ENCODE assay signal across 21 mouse cellular contexts in the genomic region with DNA sequence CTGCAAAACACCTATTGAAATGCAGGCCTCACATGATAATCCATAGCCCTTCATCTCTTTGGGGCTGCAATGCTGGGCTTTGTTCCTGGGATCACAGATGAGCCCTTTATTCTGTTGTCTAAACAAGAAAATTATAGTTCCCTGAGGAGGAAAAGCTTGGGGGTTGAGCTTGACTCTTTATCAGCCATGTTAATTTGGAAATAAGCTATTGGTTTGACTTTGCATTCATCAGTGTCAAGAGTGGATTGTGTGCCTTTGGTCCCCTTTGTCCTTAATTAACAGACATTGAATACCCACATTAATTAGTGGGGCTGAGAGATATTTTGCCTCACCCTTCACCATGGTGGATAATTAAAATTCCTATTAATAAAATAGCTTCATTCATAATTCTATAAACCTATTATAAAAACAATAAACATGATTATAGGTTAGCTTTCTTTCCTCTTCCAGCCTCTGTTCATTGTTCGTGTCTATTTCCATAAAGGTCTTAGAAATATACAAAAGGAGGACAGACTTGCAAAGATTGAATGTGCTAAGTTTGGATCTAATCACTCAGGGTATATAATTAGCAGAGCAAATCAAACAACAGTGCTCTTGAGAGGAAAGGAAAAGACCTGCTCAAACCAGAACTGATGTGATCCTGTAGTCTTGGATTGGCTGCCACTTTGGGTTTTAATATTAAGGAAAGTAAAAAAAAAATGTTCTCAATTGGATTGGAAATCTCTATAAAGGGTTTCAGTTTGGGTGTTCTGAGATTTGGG.
DNase-seq lines count a peak whose midpoint lies in the region; ATAC-seq and TF ChIP-seq lines count a peak whose summit lies in the region.
"Had no signal": no experiment of that assay in that cellular context is flagged by ENCODE, and none has a peak within 500 bp of the region (broad histone marks: within the 10 kb centered on the region; RNA-seq: fewer than 3 reads in every experiment).

No protein-coding gene starts in this region.

- H3K9ac ChIP-seq in hindbrain, embryonic 11.5 days (ENCODE audit: low read depth, low read length) = no peak overlapping the region
- no peak overlapping the region for H3K9ac ChIP-seq in hindbrain, postnatal 0 days (replicated peaks; ENCODE audit: low read length)
- H3K9ac ChIP-seq in forebrain, embryonic 16.5 days (replicated peaks; ENCODE audit: low read depth, low read length) = no peak overlapping the region
- H3K9ac ChIP-seq in neural tube, embryonic 13.5 days = no peak overlapping the region
- no peak overlapping the region for H3K9ac ChIP-seq in liver, embryonic 11.5 days (ENCODE audit: low read depth, low read length)
- H3K9ac ChIP-seq: limb, embryonic 12.5 days had no signal

- 69% methylated on average over 1 of the region's 1 CpGs for WGBS in hindbrain, embryonic 11.5 days
- 43% methylated on average over 1 of the region's 1 CpGs for WGBS in hindbrain, postnatal 0 days
- 5% methylated on average over 1 of the region's 1 CpGs for WGBS in forebrain, embryonic 16.5 days
- 37% methylated on average over 1 of the region's 1 CpGs for WGBS in neural tube, embryonic 13.5 days
- WGBS in liver, embryonic 11.5 days = 75% methylated on average over 1 of the region's 1 CpGs

- ATAC-seq in hindbrain, embryonic 11.5 days (ENCODE audit: low FRiP score) = peak; percentile 71
- no peak for ATAC-seq in hindbrain, postnatal 0 days
- peak; percentile 84 for ATAC-seq in forebrain, embryonic 16.5 days
- ATAC-seq in neural tube, embryonic 13.5 days (ENCODE audit: low read depth) = peak; percentile 81
- no peak for ATAC-seq in liver, embryonic 11.5 days (replicated peaks; ENCODE audit: low FRiP score)
- ATAC-seq: activated CD4-positive, CD25-positive, alpha-beta regulatory T cell, adult 4 months; Patski had no signal

- no peaks in the 10 kb centered on the region for H3K4me1 ChIP-seq in hindbrain, embryonic 11.5 days (replicated peaks; ENCODE audit: control insufficient read depth, insufficient read depth, low read length)
- H3K4me1 ChIP-seq in hindbrain, postnatal 0 days (ENCODE audit: insufficient read depth, low read length) = no peaks in the 10 kb centered on the region
- 0 out of 2 replicates have a peak, but pooled peaks cover 3% of the 10 kb centered on the region for H3K4me1 ChIP-seq in forebrain, embryonic 16.5 days (replicated peaks; ENCODE audit: control insufficient read depth, insufficient read depth, low read length)
- H3K4me1 ChIP-seq in neural tube, embryonic 13.5 days (replicated peaks) = peaks cover 7% of the 10 kb centered on the region
- H3K4me1 ChIP-seq in liver, embryonic 11.5 days (replicated peaks; ENCODE audit: control insufficient read depth, insufficient read depth, low read length) = no peaks in the 10 kb centered on the region
- H3K4me1 ChIP-seq: heart, embryonic 10.5 days; limb, embryonic 12.5 days; megakaryocyte, embryonic 14.5 days had no signal

- H3K27me3 ChIP-seq in hindbrain, embryonic 11.5 days (ENCODE audit: control insufficient read depth, insufficient read depth, low read length) = no peaks in the 10 kb centered on the region
- H3K27me3 ChIP-seq in hindbrain, postnatal 0 days (ENCODE audit: insufficient read depth, low read length) = no peaks in the 10 kb centered on the region
- no peaks in the 10 kb centered on the region for H3K27me3 ChIP-seq in forebrain, embryonic 16.5 days (replicated peaks; ENCODE audit: control insufficient read depth, insufficient read depth, low read length)
- H3K27me3 ChIP-seq in neural tube, embryonic 13.5 days = no peaks in the 10 kb centered on the region
- no peaks in the 10 kb centered on the region for H3K27me3 ChIP-seq in liver, embryonic 11.5 days (replicated peaks; ENCODE audit: control insufficient read depth, insufficient read depth, low read length)
- H3K27me3 ChIP-seq: limb, embryonic 12.5 days; megakaryocyte, embryonic 14.5 days; Patski had no signal

- TF ChIP-seq POLR2A in brain, embryonic 14.5 days (IDR thresholded peaks at IDR 0.05; ENCODE audit: borderline replicate concordance, extremely low read depth, insufficient read depth, insufficient read length, poor library complexity, severe bottlenecking) = no peak

- no peak for TF ChIP-seq CTCF in hindbrain, postnatal 0 days (IDR thresholded peaks at IDR 0.05; ENCODE audit: low read depth)
- no peak for TF ChIP-seq CTCF in brain, embryonic 14.5 days (IDR thresholded peaks at IDR 0.05; ENCODE audit: borderline replicate concordance, extremely low read depth, insufficient read depth, insufficient read length)

- no peak overlapping the region for H3K27ac ChIP-seq in hindbrain, embryonic 11.5 days (ENCODE audit: low read depth, low read length)
- no peak overlapping the region for H3K27ac ChIP-seq in hindbrain, postnatal 0 days
- H3K27ac ChIP-seq in forebrain, embryonic 16.5 days (ENCODE audit: low read length) = no peak overlapping the region
- peak overlapping the region; percentile 49 for H3K27ac ChIP-seq in neural tube, embryonic 13.5 days (replicated peaks)
- H3K27ac ChIP-seq in liver, embryonic 11.5 days (ENCODE audit: low read depth, low read length) = no peak overlapping the region
- H3K27ac ChIP-seq: heart, embryonic 10.5 days; limb, embryonic 12.5 days had no signal

- H3K36me3 ChIP-seq in hindbrain, embryonic 11.5 days (ENCODE audit: control insufficient read depth, insufficient read depth, low read length) = no peaks in the 10 kb centered on the region
- H3K36me3 ChIP-seq in hindbrain, postnatal 0 days (ENCODE audit: insufficient read depth, low read length) = no peaks in the 10 kb centered on the region
- no peaks in the 10 kb centered on the region for H3K36me3 ChIP-seq in forebrain, embryonic 16.5 days (ENCODE audit: control insufficient read depth, insufficient read depth)
- H3K36me3 ChIP-seq in neural tube, embryonic 13.5 days = no peaks in the 10 kb centered on the region
- no peaks in the 10 kb centered on the region for H3K36me3 ChIP-seq in liver, embryonic 11.5 days (ENCODE audit: control insufficient read depth, insufficient read depth, low read length)
- H3K36me3 ChIP-seq: heart, embryonic 10.5 days; limb, embryonic 12.5 days had no signal

- no peak overlapping the region for H3K4me3 ChIP-seq in hindbrain, embryonic 11.5 days (ENCODE audit: low read depth, low read length)
- H3K4me3 ChIP-seq in hindbrain, postnatal 0 days (ENCODE audit: low read length) = no peak overlapping the region
- H3K4me3 ChIP-seq in forebrain, embryonic 16.5 days (replicated peaks; ENCODE audit: low read length) = no peak overlapping the region
- H3K4me3 ChIP-seq in neural tube, embryonic 13.5 days = no peak overlapping the region
- H3K4me3 ChIP-seq in liver, embryonic 11.5 days (ENCODE audit: low read depth, low read length) = no peak overlapping the region
- H3K4me3 ChIP-seq: erythroblast, embryonic 14.5 days; heart, embryonic 10.5 days; limb, embryonic 12.5 days; megakaryocyte, embryonic 14.5 days had no signal

- peak; percentile 10 for DNase-seq in hindbrain, embryonic 11.5 days (ENCODE audit: low spot score)
- no peak for DNase-seq in hindbrain, postnatal 0 days (ENCODE audit: low spot score)
- peak; percentile 75 for DNase-seq in brain, embryonic 14.5 days (ENCODE audit: low read depth)
- no peak for DNase-seq in thymus, postnatal 25 days
- DNase-seq in liver, embryonic 11.5 days (ENCODE audit: low spot score) = no peak
- DNase-seq: adrenal gland, postnatal 25 days; B cell, adult 2 months; cerebellum, adult 2 months; gastrocnemius, postnatal 25 days; heart, postnatal 10 days; kidney, adult 8-10 months; kidney, postnatal 36 days; lung, postnatal 10 days had no signal

- H3K4me2 ChIP-seq in hindbrain, embryonic 11.5 days (replicated peaks; ENCODE audit: low read depth, low read length) = no peak overlapping the region
- no peak overlapping the region for H3K4me2 ChIP-seq in hindbrain, postnatal 0 days (ENCODE audit: low read depth, low read length)
- H3K4me2 ChIP-seq in forebrain, embryonic 16.5 days (ENCODE audit: low read length) = no peak overlapping the region
- H3K4me2 ChIP-seq in neural tube, embryonic 13.5 days = no peak overlapping the region
- H3K4me2 ChIP-seq in liver, embryonic 11.5 days = no peak overlapping the region
- H3K4me2 ChIP-seq: limb, embryonic 12.5 days had no signal

- H3K9me3 ChIP-seq in hindbrain, embryonic 11.5 days (ENCODE audit: control insufficient read depth, low read length) = no peaks in the 10 kb centered on the region
- no peaks in the 10 kb centered on the region for H3K9me3 ChIP-seq in hindbrain, postnatal 0 days (ENCODE audit: low read length)
- no peaks in the 10 kb centered on the region for H3K9me3 ChIP-seq in forebrain, embryonic 16.5 days (ENCODE audit: control insufficient read depth, low read length)
- no peaks in the 10 kb centered on the region for H3K9me3 ChIP-seq in neural tube, embryonic 13.5 days
- H3K9me3 ChIP-seq in liver, embryonic 11.5 days (ENCODE audit: control insufficient read depth, low read length) = no peaks in the 10 kb centered on the region
- H3K9me3 ChIP-seq: heart, embryonic 10.5 days; limb, embryonic 12.5 days; megakaryocyte, embryonic 14.5 days had no signal

Comparison
In these comparisons a context has a peak if more than half of its experiments do, and no peak if none do; other contexts are left out.
1. ATAC-seq: peak in hindbrain, embryonic 11.5 days (single experiment), forebrain, embryonic 16.5 days (single experiment) and neural tube, embryonic 13.5 days (single experiment); none in hindbrain, postnatal 0 days (single experiment) and liver, embryonic 11.5 days (single experiment).
2. DNase-seq: peak in hindbrain, embryonic 11.5 days (single experiment) and brain, embryonic 14.5 days (single experiment); none in hindbrain, postnatal 0 days (single experiment), thymus, postnatal 25 days (single experiment) and liver, embryonic 11.5 days (single experiment).